Mouse (Mus musculus) ES-E14 (cell line): Measurements from ENCODE around the gene Tsc22d1. TPM values are rescaled to one million over a fixed set of nuclear protein-coding genes. Genes with fewer than 3 reads are reported as not detected.

Experiments used
- DNase-seq: peaks from one replicate; pipeline ENCODE4 v3.0.0-alpha.2; 2013; ENCODE audit warnings: low read depth, low spot score
- H3K27ac ChIP-seq: 2 replicates; pipeline ENCODE4 v1.5.1; 2012; ENCODE audit warnings: low read depth, mild to moderate bottlenecking, low read length, moderate library complexity, mixed read lengths; ENCODE audit not compliant: poor library complexity, insufficient read depth, severe bottlenecking
- H3K36me3 ChIP-seq: 2 replicates; pipeline ENCODE4 v1.6.1; 2012; ENCODE audit warnings: mild to moderate bottlenecking, low read length, moderate library complexity, mixed read lengths; ENCODE audit not compliant: control insufficient read depth, poor library complexity, insufficient read depth, severe bottlenecking
- H3K4me1 ChIP-seq, 2 experiments: fragments of 150-350 bp in 1 of 2; sonication (generic) in 1 of 2; 2 replicates each; pipeline ENCODE4 v1.6.1; 2012; ENCODE audit warnings: low read length in 2 of 2, mild to moderate bottlenecking in 1 of 2, mixed read lengths in 1 of 2; ENCODE audit not compliant: control insufficient read depth in 2 of 2, insufficient read depth in 2 of 2, poor library complexity in 1 of 2
- H3K4me3 ChIP-seq, 2 experiments: fragments of 150-350 bp in 1 of 2; sonication (generic) in 1 of 2; 2 replicates each; pipeline ENCODE4 v1.5.1; 2012; ENCODE audit warnings: low read length in 2 of 2, low read depth in 1 of 2, mild to moderate bottlenecking in 1 of 2, mixed read lengths in 1 of 2; ENCODE audit not compliant: insufficient read depth in 1 of 2, poor library complexity in 1 of 2, severe bottlenecking in 1 of 2
- H3K9ac ChIP-seq: 2 replicates; pipeline ENCODE4 v1.6.1; 2012; ENCODE audit warnings: low read depth, mild to moderate bottlenecking, low read length, mixed read lengths; ENCODE audit not compliant: poor library complexity, insufficient read depth, severe bottlenecking
- H3K9me3 ChIP-seq: fragments of 150-350 bp; sonication (generic); 2 replicates; pipeline ENCODE4 v1.6.1; 2012; ENCODE audit warnings: low read depth, mild to moderate bottlenecking, low read length; ENCODE audit not compliant: control insufficient read depth, insufficient read depth
- CHD2 ChIP-seq: IDR thresholded peaks from 2 replicates; pipeline ENCODE4 v1.6.1; 2014; ENCODE audit warnings: mild to moderate bottlenecking, low read depth, low read length, inconsistent platforms
- HCFC1 ChIP-seq: IDR thresholded peaks from 2 replicates; pipeline ENCODE4 v1.6.1; 2012; ENCODE audit warnings: low read length, inconsistent platforms, borderline replicate concordance; ENCODE audit not compliant: insufficient read depth
- MAFK ChIP-seq: IDR thresholded peaks from 2 replicates; pipeline ENCODE4 v1.6.1; 2014; ENCODE audit warnings: mild to moderate bottlenecking, low read depth, low read length, inconsistent platforms; ENCODE audit not compliant: insufficient read depth
- ZC3H11A ChIP-seq: IDR thresholded peaks from 2 replicates; pipeline ENCODE4 v1.6.1; 2012; ENCODE audit warnings: low read depth, mild to moderate bottlenecking, inconsistent platforms, low read length, borderline replicate concordance
- ZNF384 ChIP-seq: IDR thresholded peaks from 2 replicates; pipeline ENCODE4 v1.6.1; 2012; ENCODE audit warnings: low read depth, low read length, inconsistent platforms
- in situ Hi-C, 2 experiments: fragments of 600-800 bp; cut with MboI; formaldehyde crosslinking; loops; one replicate each; pipeline ENCODE4 v1.15.1; 2025; ENCODE audit warnings: low sequenced_read_pairs in 2 of 2, inconsistent platforms in 1 of 2; ENCODE audit not compliant: unreplicated experiment in 2 of 2
- total RNA-seq: library from RNA; depleted of rRNA; stranded (reverse); fragments of 300-350 nt; gene quantifications from 2 replicates; pipeline ENCODE4 v1.2.3, GENCODE M21; 2012

Tsc22d1 gene
- total RNA-seq, 1 experiment: 129 TPM

DNA sequence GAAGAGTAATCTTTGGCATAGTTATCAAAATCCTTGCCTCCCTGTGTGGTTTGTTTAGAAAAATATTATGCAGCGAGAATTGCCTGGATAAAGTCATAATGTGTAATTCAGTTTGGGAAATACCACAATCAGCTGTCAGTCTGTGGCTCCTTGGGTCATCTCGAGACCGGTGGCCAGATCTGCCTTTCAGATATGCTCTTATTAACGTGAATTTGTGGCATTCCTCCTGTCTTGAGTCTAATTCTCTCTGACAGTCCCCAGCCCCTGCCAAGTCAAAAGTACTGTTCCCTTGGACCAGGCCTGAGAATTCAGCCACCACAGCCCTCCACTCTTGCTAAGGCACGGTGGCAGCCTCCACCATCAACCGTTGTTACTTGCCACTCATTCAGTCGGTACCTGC, 97.2 kb downstream of the Tsc22d1 start:
- no peak for DNase-seq
- in situ Hi-C loops: loop anchor here in 1 of 2 experiments (25.0 kb wide), 1 partner anchor 375 kb away; no protein-coding TSS in a partner anchor
- Histone ChIP-seq H3K27ac (no peak overlapping the region), H3K4me3 (no peak overlapping the region), H3K4me1 (peaks cover 8 to 24% of the 10 kb centered on the region in 2 experiments), H3K9ac (no peak overlapping the region), H3K9me3 (no peaks in the 10 kb centered on the region), H3K36me3 (peaks cover 9% of the 10 kb centered on the region)
- TF ChIP-seq MAFK (no peak), ZNF384 (no peak), CHD2 (no peak), ZC3H11A (no peak), HCFC1 (no peak)

DNA sequence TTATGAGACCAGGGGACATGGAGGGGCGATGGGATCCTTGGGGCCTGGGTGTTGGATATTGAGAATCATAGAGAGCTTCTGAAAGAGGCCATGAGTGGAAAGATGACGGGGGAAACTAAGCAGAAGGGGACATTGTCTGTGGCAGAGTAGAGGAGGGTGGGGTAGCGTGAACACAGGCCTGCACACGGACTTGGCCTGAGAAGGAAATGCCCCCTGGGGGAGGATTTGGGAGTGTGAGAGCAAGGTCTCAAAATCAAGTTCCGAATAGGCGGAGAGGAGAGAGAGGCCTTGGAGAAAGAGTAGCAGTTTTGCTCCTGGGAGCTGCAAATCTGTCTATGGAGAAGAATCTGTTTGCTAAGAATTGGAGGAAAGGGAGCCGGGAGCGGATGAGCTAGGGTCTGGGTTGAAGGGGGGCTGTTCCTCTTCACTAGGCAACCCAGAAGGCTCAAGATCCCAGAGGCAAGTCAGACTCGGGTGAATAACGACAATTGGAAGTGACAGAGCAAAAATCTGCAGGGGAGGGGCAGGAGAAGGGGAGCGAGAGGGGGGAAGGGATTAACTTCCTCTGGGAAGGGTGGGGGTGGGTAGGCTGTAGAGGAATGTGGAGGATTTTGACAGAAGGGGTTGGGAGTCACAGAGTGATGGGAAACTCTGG, 98.8 kb downstream of the Tsc22d1 start:
- Histone ChIP-seq H3K4me1 (peaks cover 8 to 34% of the 10 kb centered on the region in 2 experiments), H3K27ac (peak overlapping the region; percentile 15; the same call in 1 of the 2 replicates), H3K4me3 (peak overlapping the region in 1 of 2 experiments; percentile 14; a peak in 1 of 4 replicates), H3K36me3 (no peaks in the 10 kb centered on the region), H3K9ac (peak overlapping the region; percentile 8; the same call in 1 of the 2 replicates), H3K9me3 (no peaks in the 10 kb centered on the region)
- TF ChIP-seq CHD2 (no peak), MAFK (no peak), HCFC1 (no peak), ZC3H11A (no peak), ZNF384 (no peak)
- in situ Hi-C loops: loop anchor here in 1 of 2 experiments (25.0 kb wide), 1 partner anchor 374 kb away; no protein-coding TSS in a partner anchor
- DNase-seq: no peak

DNA sequence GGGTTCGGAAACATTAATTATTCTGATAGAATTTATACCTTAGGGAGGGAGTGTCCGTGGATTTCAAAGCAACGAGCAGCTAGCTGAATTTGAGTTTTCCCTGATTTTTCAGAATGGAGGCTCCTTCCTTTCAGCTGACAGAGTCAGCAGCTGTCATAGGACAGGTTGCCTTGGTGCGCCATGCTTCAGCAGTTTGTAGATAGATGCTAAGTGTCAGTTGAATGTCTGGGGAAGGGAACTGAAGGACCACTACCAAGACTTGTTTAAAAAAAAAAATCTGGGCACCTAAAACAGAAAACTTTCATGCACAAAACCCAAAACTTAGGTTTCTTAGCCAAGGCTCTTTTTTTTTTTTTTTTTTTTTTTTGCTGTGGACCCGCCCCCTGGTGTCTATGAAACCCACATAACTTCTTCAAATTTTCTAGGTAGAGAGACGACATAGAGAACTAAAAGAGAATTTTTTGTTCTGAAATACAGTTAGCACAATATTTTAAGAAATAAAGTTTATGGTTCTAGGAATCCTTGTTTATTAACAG, 99.4 kb downstream of the Tsc22d1 start:
- in situ Hi-C loops: loop anchor here in 1 of 2 experiments (25.0 kb wide), 1 partner anchor 373 kb away; no protein-coding TSS in a partner anchor
- H3K9me3 ChIP-seq: no peaks in the 10 kb centered on the region
- no peak overlapping the region for H3K9ac ChIP-seq
- peaks cover 8 to 37% of the 10 kb centered on the region in 2 experiments for H3K4me1 ChIP-seq
- H3K36me3 ChIP-seq: peaks cover 4% of the 10 kb centered on the region; the same call in 1 of the 2 replicates
- TF ChIP-seq ZNF384: peak; percentile 75
- no peak for TF ChIP-seq CHD2
- no peak for TF ChIP-seq MAFK
- no peak overlapping the region for H3K27ac ChIP-seq
- H3K4me3 ChIP-seq: no peak overlapping the region
- DNase-seq: no peak

DNA sequence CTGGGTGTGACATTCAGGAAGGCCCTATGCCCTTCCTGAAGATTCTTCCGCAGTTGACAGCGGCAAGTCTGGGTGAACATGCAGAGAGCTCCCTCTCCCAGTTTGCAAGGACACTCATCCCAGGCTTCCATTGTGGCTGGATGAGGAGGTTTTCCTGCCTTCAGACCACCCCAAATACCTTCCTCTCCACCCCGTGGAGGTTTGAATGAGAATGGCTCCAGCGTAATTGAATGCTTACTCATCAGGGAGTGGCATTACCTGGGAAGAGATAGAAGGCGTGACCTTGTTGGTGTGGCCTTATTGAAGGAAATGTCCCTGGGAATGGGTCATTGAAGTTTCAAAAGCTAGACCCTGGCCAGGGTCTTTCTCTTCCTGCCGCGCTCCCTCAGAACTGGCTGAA, 100.9 kb downstream of the Tsc22d1 start:
- no peaks in the 10 kb centered on the region for H3K9me3 ChIP-seq
- H3K36me3 ChIP-seq: peaks cover 7% of the 10 kb centered on the region; the same call in 1 of the 2 replicates
- DNase-seq: peak; percentile 85
- H3K4me1 ChIP-seq: peaks cover 10 to 39% of the 10 kb centered on the region in 2 experiments
- peak overlapping the region; percentile 84 for H3K9ac ChIP-seq
- in situ Hi-C loops: loop anchor here in 1 of 2 experiments (25.0 kb wide), 1 partner anchor 372 kb away; no protein-coding TSS in a partner anchor
- peak overlapping the region; percentile 98 for H3K27ac ChIP-seq
- peak overlapping the region; percentile 61 to 69 for H3K4me3 ChIP-seq
- TF ChIP-seq ZC3H11A: no peak
- TF ChIP-seq MAFK: peak; percentile 91
- 0 out of 2 replicates have a peak, but pooled peaks have one; percentile 58 for TF ChIP-seq HCFC1
